Mouse (Mus musculus) MEL (cell line): ENCODE data around the gene Mrps10.

Experiments
- CTCF ChIP-seq, 3 experiments: IDR thresholded peaks in 2 of 3; conservative IDR thresholded peaks in 1 of 3; 2 replicates each; pipeline ENCODE4 v1.5.1; 2011 to 2012; ENCODE audit warnings: low read length in 3 of 3, low read depth in 2 of 3, mild to moderate bottlenecking in 2 of 3, improper control_type of control experiment in 1 of 3, inconsistent platforms in 1 of 3, mixed read lengths in 1 of 3, moderate library complexity in 1 of 3; ENCODE audit not compliant: control insufficient read depth in 1 of 3, insufficient read depth in 1 of 3, poor library complexity in 1 of 3, severe bottlenecking in 1 of 3
- ELF1 ChIP-seq: IDR thresholded peaks from 2 replicates; pipeline ENCODE4 v1.6.1; 2014; ENCODE audit warnings: low read depth, mild to moderate bottlenecking, inconsistent platforms, low read length, improper control_type of control experiment, moderate library complexity
- EP300 ChIP-seq, 2 experiments: IDR thresholded peaks; 2 replicates each; pipeline ENCODE4 v1.6.1; 2011; ENCODE audit warnings: improper control_type of control experiment in 2 of 2, low read length in 2 of 2, low read depth in 1 of 2, mild to moderate bottlenecking in 1 of 2
- ETS1 ChIP-seq: IDR thresholded peaks from 2 replicates; pipeline ENCODE4 v1.6.1; 2012; ENCODE audit warnings: low read depth, mild to moderate bottlenecking, inconsistent platforms, low read length, improper control_type of control experiment, moderate library complexity
- JUND ChIP-seq: IDR thresholded peaks from 2 replicates; pipeline ENCODE4 v1.6.1; 2011; ENCODE audit warnings: low read depth, mild to moderate bottlenecking, improper control_type of control experiment, low read length
- MAX ChIP-seq: IDR thresholded peaks from 2 replicates; pipeline ENCODE4 v1.6.1; 2011; ENCODE audit warnings: low read length, improper control_type of control experiment
- TAL1 ChIP-seq: IDR thresholded peaks from 2 replicates; pipeline ENCODE4 v1.6.1; 2012; ENCODE audit warnings: mild to moderate bottlenecking, inconsistent platforms, low read length, moderate library complexity, mixed read lengths

DNA sequence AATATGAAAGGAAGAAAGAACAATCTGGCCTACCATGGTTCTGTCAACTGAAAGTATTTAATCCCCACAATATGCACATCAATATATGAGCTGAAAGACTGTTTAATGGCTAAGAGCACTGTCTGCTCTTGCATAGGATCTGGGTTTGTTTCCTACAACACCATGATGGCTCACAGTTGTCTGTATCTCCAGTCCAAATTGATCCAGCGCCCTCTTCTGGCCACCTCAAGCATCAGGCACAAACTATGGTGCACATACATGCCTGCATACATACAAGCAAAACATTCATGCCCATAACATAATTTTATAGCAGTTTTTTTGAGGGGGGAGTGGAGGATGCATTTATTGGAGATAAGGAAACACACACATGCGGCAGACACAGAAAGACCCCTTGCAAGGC, 25.6 kb upstream of the Mrps10 start:
- TF ChIP-seq TAL1 = no peak
- TF ChIP-seq ELF1 = no peak
- no peak for TF ChIP-seq MAX
- peak; percentile 6 to 25 (median 20); a peak in 2 of 6 replicates for TF ChIP-seq CTCF (IDR thresholded peaks at IDR 0.05 in 2 of 3, conservative IDR thresholded peaks at IDR 0.05 in 1 of 3; ENCODE audit: control insufficient read depth in 1 of 3, insufficient read depth in 1 of 3, low read depth in 2 of 3, low read length in 3 of 3, poor library complexity in 1 of 3, severe bottlenecking in 1 of 3)
- TF ChIP-seq JUND = no peak
- no peak for TF ChIP-seq EP300 (IDR thresholded peaks at IDR 0.05; ENCODE audit: low read depth in 1 of 2, low read length in 2 of 2)
- no peak for TF ChIP-seq ETS1
